Mouse (Mus musculus): ENCODE measurements around the gene Coq9.

Gene Coq9

GRCm38 (mm10) chr8:94837662-94838574, at the start of gene Coq9, which contains the start of gene Ciapin1:
Coq9 (plus strand) TSS chr8:94838321.
Ciapin1 (minus strand) TSS chr8:94838358.
- peak; percentile 96 for DNase-seq (ENCODE audit: low spot score)

GRCm38 (mm10) chr8:94789256-94789955, 48.7 kb upstream of the Coq9 start:
- no peak for DNase-seq (ENCODE audit: low spot score)

- no peak for DNase-seq (ENCODE audit: low spot score)
These were observed 43.8 kb upstream of the Coq9 start for GRCm38 (mm10) chr8:94794368-94794767.

GRCm38 (mm10) chr8:94794782-94795181, 43.3 kb upstream of the Coq9 start:
- no peak for DNase-seq (ENCODE audit: low spot score)

GRCm38 (mm10) chr8:94800278-94800968, 37.7 kb upstream of the Coq9 start:
- peak; percentile 53 for DNase-seq (ENCODE audit: low spot score)

GRCm38 (mm10) chr8:94801293-94802095, 36.6 kb upstream of the Coq9 start:
- peak; percentile 64 for DNase-seq (ENCODE audit: low spot score)

- DNase-seq (ENCODE audit: low spot score): no peak
These were observed 35.7 kb upstream of the Coq9 start for GRCm38 (mm10) chr8:94802375-94802774.

- DNase-seq (ENCODE audit: low spot score): no peak
These were observed 34.6 kb upstream of the Coq9 start for GRCm38 (mm10) chr8:94803551-94803950.

- no peak for DNase-seq (ENCODE audit: low spot score)
These were observed 33.4 kb upstream of the Coq9 start for GRCm38 (mm10) chr8:94804546-94805340.

- no peak for DNase-seq (ENCODE audit: low spot score)
These were observed 32.3 kb upstream of the Coq9 start for GRCm38 (mm10) chr8:94805811-94806210.

GRCm38 (mm10) chr8:94807506-94807905, 30.6 kb upstream of the Coq9 start:
- DNase-seq (ENCODE audit: low spot score): no peak

- DNase-seq (ENCODE audit: low spot score): no peak
These were observed 29.7 kb upstream of the Coq9 start for GRCm38 (mm10) chr8:94808372-94808771.

GRCm38 (mm10) chr8:94810153-94810552, 28.0 kb upstream of the Coq9 start, which contains the start of gene Ccl17:
Ccl17 (plus strand) TSS chr8:94810453.
- no peak for DNase-seq (ENCODE audit: low spot score)

GRCm38 (mm10) chr8:94810855-94811254, 27.3 kb upstream of the Coq9 start:
- DNase-seq (ENCODE audit: low spot score): no peak

- no peak for DNase-seq (ENCODE audit: low spot score)
These were observed 26.5 kb upstream of the Coq9 start for GRCm38 (mm10) chr8:94811654-94812053.

- peak; percentile 94 for DNase-seq (ENCODE audit: low spot score)
These were observed 25.4 kb upstream of the Coq9 start for GRCm38 (mm10) chr8:94812645-94813098.

- DNase-seq (ENCODE audit: low spot score): peak; percentile 75
These were observed 23.6 kb upstream of the Coq9 start for GRCm38 (mm10) chr8:94814556-94814955.

- DNase-seq (ENCODE audit: low spot score): no peak
These were observed 20.2 kb upstream of the Coq9 start for GRCm38 (mm10) chr8:94817933-94818332.

GRCm38 (mm10) chr8:94819671-94820179, 18.4 kb upstream of the Coq9 start:
- DNase-seq (ENCODE audit: low spot score): no peak

GRCm38 (mm10) chr8:94820553-94820952, 17.6 kb upstream of the Coq9 start:
- DNase-seq (ENCODE audit: low spot score): no peak

All from retina, embryonic 14.5 days (tissue).